Mouse (Mus musculus): ENCODE data around the gene Celf3.

DNA sequence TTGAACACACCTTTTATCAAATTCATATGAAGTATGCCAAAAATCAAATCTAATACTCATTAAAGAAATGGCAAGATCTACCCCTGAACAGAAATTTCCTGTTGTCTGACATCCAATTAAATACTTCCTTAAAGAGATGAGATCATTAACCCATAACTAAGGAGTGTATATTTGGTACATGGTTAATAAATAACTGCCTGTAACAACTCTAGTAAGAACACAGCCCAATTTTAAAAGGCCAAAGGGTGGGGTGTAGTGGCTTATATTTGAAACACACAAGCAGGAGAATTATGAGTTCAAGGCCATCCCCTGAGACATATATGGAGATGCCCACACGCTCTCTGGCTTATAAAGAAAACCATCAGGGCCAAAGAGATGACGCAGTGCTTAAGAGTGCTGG is 28.7 kb upstream of the Celf3 start:
- TF ChIP-seq CTCF (IDR thresholded peaks at IDR 0.05; ENCODE audit: low read depth, low read length) (no peak), POLR2A (IDR thresholded peaks at IDR 0.05; ENCODE audit: borderline replicate concordance, low read depth, low read length) (no peak)

All from bone marrow macrophage, adult 2 months (primary cell).